Mouse (Mus musculus) G1E (cell line): ENCODE results near the gene Pde1c.

Experiments
- CTCF ChIP-seq: IDR thresholded peaks from 2 replicates; pipeline ENCODE4 v1.5.1; 2012; ENCODE audit warnings: low read depth, low read length, inconsistent platforms, mixed read lengths
- GATA1 ChIP-seq: IDR thresholded peaks from 2 replicates; pipeline ENCODE4 v1.6.1; 2012; ENCODE audit warnings: borderline replicate concordance, low read length, inconsistent platforms, mixed read lengths
- TAL1 ChIP-seq: conservative IDR thresholded peaks from 2 replicates; pipeline ENCODE4 v1.6.1; 2012; ENCODE audit warnings: low read depth, low read length, inconsistent platforms, mixed read lengths

- no peak for TF ChIP-seq CTCF
- no peak for TF ChIP-seq GATA1
- no peak for TF ChIP-seq TAL1
Measured at GRCm38 (mm10) chr6:56044716-56045115, 524.2 kb downstream of the Pde1c start.
